Mouse (Mus musculus) embryonic facial prominence, embryonic 10.5 days (tissue): ENCODE data around the gene Ift88. TPM values are rescaled to one million over a fixed set of nuclear protein-coding genes. Genes with fewer than 3 reads are reported as not detected.
"Not testable (repeated sequence)": the region's sequence is repeated elsewhere in the genome, so short reads cannot be mapped to it uniquely, and the experiment has no call there.

Experiments used
- DNase-seq: peaks from one replicate; pipeline ENCODE4 v3.0.0-alpha.2; 2017; ENCODE audit warnings: low spot score
- H3K27ac ChIP-seq: fragments of 300-500 bp; sonication (generic); replicated peaks from 2 replicates; pipeline ENCODE4 v1.5.1; 2016; ENCODE audit warnings: mild to moderate bottlenecking
- H3K27me3 ChIP-seq: fragments of 300-500 bp; sonication (generic); replicated peaks from 2 replicates; pipeline ENCODE4 v1.6.1; 2016; ENCODE audit warnings: low read depth, mild to moderate bottlenecking; ENCODE audit not compliant: poor library complexity, severe bottlenecking
- H3K36me3 ChIP-seq: fragments of 300-500 bp; sonication (generic); replicated peaks from 2 replicates; pipeline ENCODE4 v1.6.1; 2016; ENCODE audit warnings: mild to moderate bottlenecking, moderate library complexity
- H3K4me1 ChIP-seq: fragments of 300-500 bp; sonication (generic); 2 replicates; pipeline ENCODE4 v1.6.1; 2016
- H3K4me3 ChIP-seq: fragments of 300-500 bp; sonication (generic); 2 replicates; pipeline ENCODE4 v1.5.1; 2016; ENCODE audit warnings: mild to moderate bottlenecking, moderate library complexity
- H3K9me3 ChIP-seq: fragments of 300-500 bp; sonication (generic); 2 replicates; pipeline ENCODE4 v1.6.1; 2016; ENCODE audit warnings: mild to moderate bottlenecking
- WGBS: fragments of 180-500 bp; shearing (Covaris S2); methylation state at CpG from one replicate; pipeline ENCODE4 v1.1.7; 2016; 5-methylcytosine and 5-hydroxymethylcytosine counted together
- polyA plus RNA-seq: library from polyadenylated mRNA; unstranded; fragments of >200 nt; fragmentation: Nextera tagmentation; extraction: Ambion mirVana; gene quantifications from 2 replicates; pipeline ENCODE4 v1.2.1, GENCODE M21; 2016

Gene Ift88
- polyA plus RNA-seq, 1 experiment from 2014 or later = 12.3 TPM

- H3K4me3 ChIP-seq = peak overlapping the region; percentile 78
- WGBS = 18% methylated on average over 13 of the region's 13 CpGs
- H3K27me3 ChIP-seq = peaks cover 34% of the 10 kb centered on the region
- peaks cover 16% of the 10 kb centered on the region for H3K4me1 ChIP-seq
- H3K36me3 ChIP-seq = no peaks in the 10 kb centered on the region
- H3K27ac ChIP-seq = peak overlapping the region; percentile 11
- H3K9me3 ChIP-seq = no peaks in the 10 kb centered on the region
- DNase-seq = no peak
These were observed 24.9 kb upstream of the Ift88 start for GRCm38 (mm10) chr14:57398813-57399427.

- Histone ChIP-seq H3K4me3 (no peak overlapping the region), H3K27ac (no peak overlapping the region), H3K36me3 (no peaks in the 10 kb centered on the region), H3K4me1 (peaks cover 22% of the 10 kb centered on the region), H3K27me3 (peaks cover 10% of the 10 kb centered on the region), H3K9me3 (no peaks in the 10 kb centered on the region)
- no peak for DNase-seq
These were observed 21.0 kb upstream of the Ift88 start for GRCm38 (mm10) chr14:57402815-57403214.

GRCm38 (mm10) chr14:57407039-57407987 is 16.5 kb upstream of the Ift88 start:
- no peaks in the 10 kb centered on the region for H3K9me3 ChIP-seq
- H3K36me3 ChIP-seq = no peaks in the 10 kb centered on the region
- H3K27me3 ChIP-seq = no peaks in the 10 kb centered on the region
- DNase-seq = peak; percentile 72
- H3K4me1 ChIP-seq = peaks cover 15% of the 10 kb centered on the region
- peak overlapping the region; percentile 45 for H3K4me3 ChIP-seq
- 5% methylated on average over 12 of the region's 12 CpGs for WGBS
- peak overlapping the region; percentile 69 for H3K27ac ChIP-seq

DNA sequence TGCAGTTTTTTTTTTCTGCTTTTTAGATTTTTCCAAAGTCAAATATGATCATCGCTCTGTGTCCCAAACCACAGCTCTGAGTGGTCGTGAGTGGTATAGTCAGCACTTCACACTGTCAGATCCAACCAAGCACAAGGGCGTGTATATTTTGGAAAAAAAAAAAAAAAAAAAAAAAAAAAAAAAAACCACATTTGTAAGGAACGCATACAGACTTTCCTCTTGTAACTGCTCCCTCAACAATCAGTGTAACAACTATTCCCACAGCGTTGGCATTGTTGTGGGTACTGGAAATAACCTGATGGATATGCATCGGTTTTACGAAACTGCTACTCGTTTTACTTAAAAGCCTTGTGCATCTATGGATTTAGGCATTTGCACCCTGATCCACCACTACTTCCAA is 15.8 kb upstream of the Ift88 start:
- 79% methylated on average over 8 of the region's 8 CpGs for WGBS

DNA sequence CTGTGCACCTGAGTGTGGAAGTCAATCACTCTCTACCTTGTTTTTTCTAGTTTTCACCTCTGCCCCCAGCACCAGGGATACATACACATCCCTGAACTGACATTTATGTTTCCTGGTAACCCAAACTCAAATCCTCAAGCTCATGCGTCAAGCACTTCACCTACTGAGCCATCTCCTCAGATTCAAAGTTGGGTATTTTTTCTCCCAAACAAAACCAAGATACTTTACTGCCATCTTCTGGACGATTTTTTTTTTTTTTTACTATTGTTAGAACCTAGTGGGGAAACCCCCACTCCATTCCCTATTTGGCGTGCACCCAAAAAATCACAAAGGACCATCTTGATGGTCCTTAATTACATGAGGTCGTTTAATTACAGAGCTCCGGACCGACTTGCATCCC is 14.8 kb upstream of the Ift88 start:
- H3K27me3 ChIP-seq = no peaks in the 10 kb centered on the region
- H3K4me1 ChIP-seq = peaks cover 17% of the 10 kb centered on the region
- no peaks in the 10 kb centered on the region for H3K9me3 ChIP-seq
- DNase-seq = no peak
- no peaks in the 10 kb centered on the region for H3K36me3 ChIP-seq
- H3K27ac ChIP-seq = no peak overlapping the region
- H3K4me3 ChIP-seq = no peak overlapping the region
- 31% methylated on average over 6 of the region's 6 CpGs for WGBS

More for the DNA sequence above, 15.8 kb upstream of the Ift88 start:
- Histone ChIP-seq H3K9me3 (no peaks in the 10 kb centered on the region), H3K36me3 (no peaks in the 10 kb centered on the region), H3K4me3 (no peak overlapping the region), H3K4me1 (peaks cover 17% of the 10 kb centered on the region), H3K27ac (no peak overlapping the region), H3K27me3 (no peaks in the 10 kb centered on the region)
- no peak for DNase-seq

GRCm38 (mm10) chr14:57412166-57412565 is 11.7 kb upstream of the Ift88 start:
- H3K36me3 ChIP-seq = no peaks in the 10 kb centered on the region
- H3K4me1 ChIP-seq = peaks cover 14% of the 10 kb centered on the region
- no peaks in the 10 kb centered on the region for H3K9me3 ChIP-seq
- no peak overlapping the region for H3K27ac ChIP-seq
- H3K27me3 ChIP-seq = no peaks in the 10 kb centered on the region
- 49% methylated on average over 7 of the region's 7 CpGs for WGBS
- DNase-seq = no peak
- no peak overlapping the region for H3K4me3 ChIP-seq

DNA sequence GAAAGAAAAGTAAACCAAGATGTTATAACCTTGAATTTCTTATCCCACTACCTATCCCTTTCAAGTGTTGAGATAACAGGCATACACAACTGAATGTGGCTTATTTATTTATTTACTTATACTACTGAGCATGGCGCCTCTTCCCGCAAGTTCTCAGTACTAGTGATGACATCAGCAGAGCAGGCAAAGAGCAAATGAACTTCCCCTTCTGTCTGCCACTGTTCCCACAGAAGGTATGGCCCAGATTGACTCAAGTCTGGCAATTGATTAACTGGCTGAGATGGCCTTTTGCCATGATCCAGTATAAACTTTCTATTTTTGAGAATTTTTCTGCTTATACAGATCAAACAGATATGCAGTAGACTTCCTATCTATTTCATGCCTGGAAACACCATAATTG is 6.7 kb upstream of the Ift88 start:
- H3K27ac ChIP-seq = no peak overlapping the region
- 89% methylated on average over 2 of the region's 2 CpGs for WGBS
- H3K27me3 ChIP-seq = no peaks in the 10 kb centered on the region
- H3K36me3 ChIP-seq = no peaks in the 10 kb centered on the region
- no peak overlapping the region for H3K4me3 ChIP-seq
- no peak for DNase-seq
- H3K9me3 ChIP-seq = no peaks in the 10 kb centered on the region
- H3K4me1 ChIP-seq = peaks cover 3% of the 10 kb centered on the region

- WGBS = under 1% methylated on average over 24 of the region's 24 CpGs
- Histone ChIP-seq H3K9me3 (no peaks in the 10 kb centered on the region), H3K4me1 (peaks cover 13% of the 10 kb centered on the region), H3K36me3 (no peaks in the 10 kb centered on the region), H3K27ac (peak overlapping the region; percentile 84), H3K4me3 (peak overlapping the region; percentile 85), H3K27me3 (no peaks in the 10 kb centered on the region)
- DNase-seq = no peak
These were observed 325 bp downstream of the Ift88 start for GRCm38 (mm10) chr14:57424212-57424561.

- no peaks in the 10 kb centered on the region for H3K27me3 ChIP-seq
- 0 out of 2 replicates have a peak, but pooled peaks cover 5% of the 10 kb centered on the region for H3K36me3 ChIP-seq
- DNase-seq = no peak
- H3K4me3 ChIP-seq = no peak overlapping the region
- no peak overlapping the region for H3K27ac ChIP-seq
- peaks cover 7% of the 10 kb centered on the region for H3K4me1 ChIP-seq
- H3K9me3 ChIP-seq = no peaks in the 10 kb centered on the region
- WGBS = 75% methylated on average over 2 of the region's 2 CpGs
These were observed 6.6 kb downstream of the Ift88 start for GRCm38 (mm10) chr14:57430451-57430850.

DNA sequence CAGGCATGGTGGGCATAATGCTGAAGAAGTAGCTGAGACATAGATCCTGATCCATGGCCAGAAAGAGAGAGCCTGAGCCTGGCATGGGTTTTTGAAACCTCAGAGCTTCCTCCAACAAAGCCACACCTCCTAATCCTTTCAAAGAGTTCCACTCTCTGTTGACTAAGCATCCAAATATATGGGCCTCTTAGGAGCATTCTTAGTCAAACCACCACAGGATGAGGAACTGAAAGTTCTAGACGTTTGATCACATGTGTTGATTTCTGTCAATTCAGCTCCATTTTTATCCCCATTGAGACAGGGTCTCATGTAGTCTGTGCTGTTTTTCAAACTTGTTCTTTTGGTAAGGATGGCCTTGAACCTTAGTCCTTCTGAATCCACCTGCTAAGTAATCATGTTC is 28.7 kb downstream of the Ift88 start:
- Histone ChIP-seq H3K9me3 (no peaks in the 10 kb centered on the region), H3K36me3 (peaks cover 26% of the 10 kb centered on the region), H3K27me3 (no peaks in the 10 kb centered on the region), H3K4me1 (no peaks in the 10 kb centered on the region), H3K4me3 (no peak overlapping the region), H3K27ac (no peak overlapping the region)
- no peak for DNase-seq
- WGBS = 82% methylated on average over 1 of the region's 1 CpGs

GRCm38 (mm10) chr14:57459883-57460282 is 36.0 kb downstream of the Ift88 start:
- Histone ChIP-seq H3K27me3 (no peaks in the 10 kb centered on the region), H3K4me1 (peaks cover 4% of the 10 kb centered on the region; the same call in 1 of the 2 replicates), H3K27ac (no peak overlapping the region), H3K9me3 (no peaks in the 10 kb centered on the region), H3K4me3 (no peak overlapping the region), H3K36me3 (peaks cover 7% of the 10 kb centered on the region; the same call in 1 of the 2 replicates)
- 86% methylated on average over 5 of the region's 5 CpGs for WGBS
- no peak for DNase-seq

DNA sequence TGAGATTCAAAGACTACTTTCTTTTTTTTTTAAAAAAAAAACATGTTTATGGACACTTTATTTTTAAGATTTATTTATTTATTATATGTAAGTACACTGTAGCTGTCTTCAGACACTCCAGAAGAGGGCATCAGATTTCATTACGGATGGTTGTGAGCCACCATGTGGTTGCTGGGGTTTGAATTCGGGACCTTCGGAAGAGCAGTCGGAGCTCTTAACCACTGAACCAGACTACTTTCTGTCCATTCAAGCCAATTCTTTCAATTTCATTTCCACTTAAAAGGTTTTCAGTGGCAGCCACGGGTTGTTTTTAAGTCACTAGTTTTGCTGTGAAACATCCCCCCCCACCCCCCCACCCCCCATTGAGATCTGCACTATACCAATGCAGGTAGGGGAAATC is 36.5 kb downstream of the Ift88 start:
- not testable (repeated sequence) for H3K4me1 ChIP-seq, H3K9me3 ChIP-seq, DNase-seq, H3K27me3 ChIP-seq, H3K4me3 ChIP-seq, H3K27ac ChIP-seq, H3K36me3 ChIP-seq
- WGBS = 81% methylated on average over 5 of the region's 5 CpGs

DNA sequence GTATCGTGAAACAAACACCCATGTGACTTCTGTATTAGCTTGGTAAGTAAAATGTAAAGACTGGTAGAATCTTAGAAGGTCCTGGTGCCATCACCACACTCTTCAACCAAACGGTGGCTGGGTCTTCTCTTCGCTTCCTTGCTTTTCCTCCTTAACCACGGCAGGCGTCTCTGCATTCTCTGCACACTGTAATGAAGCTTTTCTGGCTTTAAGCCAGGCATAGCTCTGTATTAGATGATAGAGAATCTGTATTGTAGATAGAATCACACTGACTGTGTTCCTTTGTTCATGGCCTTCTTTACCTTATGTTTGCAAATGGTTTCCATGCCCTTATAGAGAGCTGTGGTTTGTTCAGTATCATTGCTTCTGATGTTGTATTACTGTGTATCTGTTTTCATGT is 39.0 kb downstream of the Ift88 start:
- H3K36me3 ChIP-seq = peaks cover 4% of the 10 kb centered on the region; the same call in 1 of the 2 replicates
- no peak overlapping the region for H3K27ac ChIP-seq
- no peak for DNase-seq
- peaks cover 9% of the 10 kb centered on the region for H3K4me1 ChIP-seq
- no peaks in the 10 kb centered on the region for H3K9me3 ChIP-seq
- 90% methylated on average over 5 of the region's 5 CpGs for WGBS
- H3K27me3 ChIP-seq = no peaks in the 10 kb centered on the region
- H3K4me3 ChIP-seq = no peak overlapping the region
